Mouse (Mus musculus) heart, adult 2 months (tissue): ENCODE measurements around the gene Tmem50b.

ENCODE experiments used
- CTCF ChIP-seq: fragments of 200-600 bp; IDR thresholded peaks from 2 replicates; pipeline ENCODE4 v1.8.1; 2022; ENCODE audit warnings: antibody characterized with exemption, mild to moderate bottlenecking, moderate library complexity
- POLR2A ChIP-seq: fragments of 200-500 bp; IDR thresholded peaks from 2 replicates; pipeline ENCODE4 v1.6.1; 2011; ENCODE audit warnings: mild to moderate bottlenecking, low read depth, low read length, control low read depth; ENCODE audit not compliant: insufficient read depth

GRCm38 (mm10) chr16:91531856-91532255, 65.7 kb downstream of the Tmem50b start:
- TF ChIP-seq POLR2A (no peak), CTCF (no peak)
